Mouse (Mus musculus): ENCODE measurements around the gene Dnpep. TPM values are rescaled to one million over a fixed set of nuclear protein-coding genes. Genes with fewer than 3 reads are reported as not detected.

Gene Dnpep
- total and polyA plus RNA-seq, 2 experiments from 2014 or later, result 128 to 145 TPM

DNA sequence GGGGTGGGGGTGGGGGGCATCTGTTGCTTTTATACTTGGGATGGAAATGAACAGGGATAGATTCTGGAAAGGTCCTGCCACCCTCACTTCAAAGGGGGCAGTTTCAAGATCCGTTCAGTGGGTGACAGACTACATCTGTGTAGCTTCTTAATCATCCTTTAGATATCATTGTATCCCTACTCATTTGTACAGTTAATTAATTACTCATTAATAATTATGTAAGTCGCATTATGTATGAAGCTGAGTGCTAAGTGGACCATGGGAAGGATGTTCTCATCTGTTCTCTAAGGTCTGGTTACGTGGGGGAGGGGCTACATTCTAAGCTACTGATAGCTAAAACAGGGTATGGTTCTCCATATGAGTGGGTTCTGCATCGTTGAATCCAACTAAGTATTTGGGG, 946 bp upstream of the Dnpep start:
- no peaks in the 10 kb centered on the region for H3K9me3 ChIP-seq (ENCODE audit: low read length)
- 91% methylated on average over 4 of the region's 4 CpGs for WGBS
- no peak for TF ChIP-seq CTCF (IDR thresholded peaks at IDR 0.05)
- H3K4me2 ChIP-seq (ENCODE audit: low read depth, low read length, poor library complexity, severe bottlenecking), result no peak overlapping the region
- ATAC-seq (ENCODE audit: low FRiP score) (no peak), DNase-seq (ENCODE audit: low spot score) (no peak)
- H3K27ac ChIP-seq (ENCODE audit: low read depth, low read length), result no peak overlapping the region
- H3K4me3 ChIP-seq (ENCODE audit: low read depth, low read length), result no peak overlapping the region
- peaks cover 7% of the 10 kb centered on the region for H3K36me3 ChIP-seq (ENCODE audit: insufficient read depth, low read length)
- H3K4me1 ChIP-seq (ENCODE audit: insufficient read depth, low read length), result peaks cover 5% of the 10 kb centered on the region; the same call in 1 of the 2 replicates
- H3K27me3 ChIP-seq (ENCODE audit: insufficient read depth, low read length), result no peaks in the 10 kb centered on the region
- H3K9ac ChIP-seq (replicated peaks; ENCODE audit: low read length, poor library complexity, severe bottlenecking), result no peak overlapping the region

DNA sequence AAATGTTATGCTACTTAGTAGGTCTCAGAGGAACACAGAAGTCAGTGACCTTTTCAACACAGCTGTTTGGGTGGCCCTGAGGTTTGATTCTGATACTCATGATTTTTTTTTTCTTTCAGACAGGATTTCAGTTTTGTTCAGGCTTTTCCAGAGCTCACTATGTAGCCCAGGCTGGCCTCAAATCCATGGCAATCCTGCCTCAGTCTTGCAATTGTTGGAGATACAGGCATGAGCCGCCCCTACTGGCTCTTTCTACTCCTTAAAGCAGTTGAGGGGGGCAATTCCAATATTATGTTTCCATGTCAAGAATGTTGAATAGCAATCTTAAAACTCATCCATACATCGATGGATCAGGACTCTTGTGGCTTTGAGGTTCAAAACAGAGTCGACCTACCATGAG, 511 bp upstream of the Dnpep start:
- Histone ChIP-seq H3K9me3 (ENCODE audit: low read length) (no peaks in the 10 kb centered on the region), H3K27me3 (ENCODE audit: insufficient read depth, low read length) (no peaks in the 10 kb centered on the region), H3K4me3 (ENCODE audit: low read depth, low read length) (peak overlapping the region; percentile 70; the same call in 1 of the 2 replicates), H3K27ac (ENCODE audit: low read depth, low read length) (peak overlapping the region; percentile 55), H3K4me1 (ENCODE audit: insufficient read depth, low read length) (peaks cover 5% of the 10 kb centered on the region; the same call in 1 of the 2 replicates), H3K9ac (replicated peaks; ENCODE audit: low read length, poor library complexity, severe bottlenecking) (peak overlapping the region; percentile 19; the same call in 1 of the 2 replicates), H3K4me2 (ENCODE audit: low read depth, low read length, poor library complexity, severe bottlenecking) (peak overlapping the region; percentile 21; the same call in 1 of the 2 replicates), H3K36me3 (ENCODE audit: insufficient read depth, low read length) (peaks cover 12% of the 10 kb centered on the region)
- ATAC-seq (ENCODE audit: low FRiP score) (no peak), DNase-seq (ENCODE audit: low spot score) (no peak)
- 72% methylated on average over 3 of the region's 3 CpGs for WGBS
- no peak for TF ChIP-seq CTCF (IDR thresholded peaks at IDR 0.05)

DNA sequence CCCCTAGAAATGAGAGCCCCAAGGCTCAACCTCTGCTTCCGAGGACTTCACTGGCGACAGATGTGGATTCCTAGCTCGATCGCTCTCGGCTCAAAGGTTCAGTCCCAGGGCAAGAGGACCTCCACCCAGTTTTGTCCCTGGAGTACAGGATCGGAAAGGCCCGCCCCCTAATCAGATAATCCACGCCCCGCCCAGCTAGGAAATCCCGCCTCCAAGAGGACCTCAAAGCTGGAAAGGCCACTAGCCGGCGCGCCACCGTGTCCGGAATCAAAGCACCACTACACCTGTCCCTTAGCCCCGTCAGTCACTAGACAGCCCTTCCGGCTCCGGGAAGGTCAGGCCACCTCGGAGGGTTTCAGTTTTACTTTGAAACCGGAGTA, 939 bp downstream of the Dnpep start:
- TF ChIP-seq CTCF (IDR thresholded peaks at IDR 0.05), result peak; percentile 59
- DNase-seq (ENCODE audit: low spot score) (peak; percentile 80), ATAC-seq (ENCODE audit: low FRiP score) (no peak; the same call in 1 of the 2 replicates)
- H3K4me1 ChIP-seq (ENCODE audit: insufficient read depth, low read length), result peaks cover 5% of the 10 kb centered on the region; the same call in 1 of the 2 replicates
- peak overlapping the region; percentile 70 for H3K4me3 ChIP-seq (ENCODE audit: low read depth, low read length)
- peak overlapping the region; percentile 85 for H3K27ac ChIP-seq (ENCODE audit: low read depth, low read length)
- WGBS, result under 1% methylated on average over 20 of the region's 20 CpGs
- H3K9ac ChIP-seq (replicated peaks; ENCODE audit: low read length, poor library complexity, severe bottlenecking), result peak overlapping the region; percentile 70
- peaks cover 25% of the 10 kb centered on the region for H3K36me3 ChIP-seq (ENCODE audit: insufficient read depth, low read length)
- no peaks in the 10 kb centered on the region for H3K9me3 ChIP-seq (ENCODE audit: low read length)
- peak overlapping the region; percentile 87 for H3K4me2 ChIP-seq (ENCODE audit: low read depth, low read length, poor library complexity, severe bottlenecking)
- no peaks in the 10 kb centered on the region for H3K27me3 ChIP-seq (ENCODE audit: insufficient read depth, low read length)

DNA sequence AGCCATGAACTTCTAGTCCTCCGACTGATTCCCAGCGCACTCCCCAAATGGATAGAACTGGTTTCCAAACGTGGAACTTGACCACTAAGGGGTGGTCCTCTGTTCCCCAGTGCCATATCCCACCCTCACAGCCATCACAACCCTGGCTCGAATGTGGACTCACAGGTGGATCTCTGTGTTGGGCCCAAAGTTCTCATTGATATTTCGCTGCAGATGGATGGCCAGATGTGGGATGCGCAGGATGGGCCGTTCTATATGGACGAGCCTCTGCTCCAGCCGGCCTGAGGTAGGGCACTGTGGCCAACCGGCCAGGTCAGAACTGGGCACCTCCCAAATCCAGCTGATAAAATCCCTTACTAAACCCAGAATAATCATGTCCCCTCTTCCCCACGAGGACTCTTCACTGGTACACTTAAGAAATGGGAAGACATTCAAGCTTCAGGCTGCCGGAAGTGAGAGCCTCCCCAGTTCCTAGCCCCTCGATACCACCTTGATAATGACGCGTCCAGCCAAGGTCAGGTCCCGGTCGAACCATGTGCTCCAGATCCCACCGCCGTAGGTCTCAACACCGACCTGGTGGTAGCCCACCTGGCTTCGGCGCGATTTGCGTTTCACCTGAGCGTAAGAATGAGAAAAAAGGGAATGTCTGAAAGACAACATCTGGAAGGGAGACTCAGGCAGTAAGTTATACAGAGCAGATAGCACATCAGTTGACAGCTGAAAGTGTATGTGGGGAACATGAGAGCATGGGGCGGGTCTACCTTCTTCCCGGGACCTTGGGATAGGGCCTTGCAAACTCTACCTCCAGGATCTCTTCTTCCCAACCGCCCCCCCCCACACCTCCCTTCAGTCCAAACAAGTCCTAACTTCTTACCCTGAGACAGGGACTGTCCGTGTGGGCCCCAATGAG, 2.1 kb downstream of the Dnpep start:
- DNase-seq (ENCODE audit: low spot score) (no peak), ATAC-seq (ENCODE audit: low FRiP score) (no peak)
- H3K36me3 ChIP-seq (ENCODE audit: insufficient read depth, low read length), result peaks cover 36% of the 10 kb centered on the region
- peak overlapping the region; percentile 70 for H3K4me3 ChIP-seq (ENCODE audit: low read depth, low read length)
- no peaks in the 10 kb centered on the region for H3K27me3 ChIP-seq (ENCODE audit: insufficient read depth, low read length)
- no peak for TF ChIP-seq CTCF (IDR thresholded peaks at IDR 0.05)
- H3K4me1 ChIP-seq (ENCODE audit: insufficient read depth, low read length), result peaks cover 5% of the 10 kb centered on the region; the same call in 1 of the 2 replicates
- no peaks in the 10 kb centered on the region for H3K9me3 ChIP-seq (ENCODE audit: low read length)
- WGBS, result 87% methylated on average over 29 of the region's 29 CpGs
- H3K27ac ChIP-seq (ENCODE audit: low read depth, low read length), result no peak overlapping the region
- H3K9ac ChIP-seq (replicated peaks; ENCODE audit: low read length, poor library complexity, severe bottlenecking), result no peak overlapping the region
- peak overlapping the region; percentile 87 for H3K4me2 ChIP-seq (ENCODE audit: low read depth, low read length, poor library complexity, severe bottlenecking)

DNA sequence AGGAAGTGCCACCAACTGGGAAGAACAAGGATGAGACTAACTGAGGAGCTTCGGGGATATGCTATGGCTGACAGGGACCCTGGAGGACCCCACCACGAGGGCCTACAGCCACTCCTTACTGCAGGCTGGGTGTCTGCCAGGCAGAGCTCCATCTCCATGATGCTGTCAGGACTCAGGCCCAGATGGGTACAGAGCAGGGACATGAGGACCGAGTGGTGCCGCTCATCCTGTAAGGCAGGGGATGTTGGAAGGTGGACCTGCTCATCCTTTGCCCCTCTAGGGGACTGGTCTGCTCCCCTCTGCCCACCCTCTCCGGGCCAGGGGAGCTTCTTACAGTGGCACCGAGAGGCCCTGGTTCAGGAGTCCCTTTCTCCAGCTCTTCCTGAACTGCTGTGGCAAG, 2.8 kb downstream of the Dnpep start:
- TF ChIP-seq CTCF (IDR thresholded peaks at IDR 0.05), result no peak

DNA sequence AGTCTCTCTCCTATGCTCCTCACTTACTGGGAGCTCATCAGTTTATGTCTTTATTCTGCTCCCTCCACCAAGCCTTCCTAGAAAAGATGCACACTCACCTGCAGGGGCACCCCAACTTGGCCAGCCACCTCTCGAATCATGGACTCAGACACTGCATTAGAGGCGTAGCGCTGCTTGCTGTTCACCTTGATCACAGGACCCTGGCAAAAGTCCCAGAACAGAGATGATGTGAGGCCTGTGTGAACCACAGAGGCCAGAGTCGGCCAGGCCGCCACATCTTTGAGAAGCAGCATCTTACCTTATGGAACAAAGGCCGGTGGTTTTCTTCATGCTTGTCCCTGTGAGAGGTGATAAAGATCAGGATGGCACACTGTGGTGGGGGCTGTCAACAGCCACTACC, 6.1 kb downstream of the Dnpep start:
- H3K4me1 ChIP-seq (ENCODE audit: insufficient read depth, low read length), result peaks cover 5% of the 10 kb centered on the region; the same call in 1 of the 2 replicates
- no peak overlapping the region for H3K9ac ChIP-seq (replicated peaks; ENCODE audit: low read length, poor library complexity, severe bottlenecking)
- H3K27me3 ChIP-seq (ENCODE audit: insufficient read depth, low read length), result no peaks in the 10 kb centered on the region
- DNase-seq (ENCODE audit: low spot score) (no peak), ATAC-seq (ENCODE audit: low FRiP score) (no peak)
- no peak overlapping the region for H3K4me2 ChIP-seq (ENCODE audit: low read depth, low read length, poor library complexity, severe bottlenecking)
- no peaks in the 10 kb centered on the region for H3K9me3 ChIP-seq (ENCODE audit: low read length)
- 90% methylated on average over 6 of the region's 6 CpGs for WGBS
- H3K36me3 ChIP-seq (ENCODE audit: insufficient read depth, low read length), result peaks cover 69% of the 10 kb centered on the region
- H3K27ac ChIP-seq (ENCODE audit: low read depth, low read length), result no peak overlapping the region
- TF ChIP-seq CTCF (IDR thresholded peaks at IDR 0.05), result no peak
- no peak overlapping the region for H3K4me3 ChIP-seq (ENCODE audit: low read depth, low read length)

More for the DNA sequence above, 2.8 kb downstream of the Dnpep start:
- Histone ChIP-seq H3K27ac (ENCODE audit: low read depth, low read length) (no peak overlapping the region), H3K27me3 (ENCODE audit: insufficient read depth, low read length) (no peaks in the 10 kb centered on the region), H3K36me3 (ENCODE audit: insufficient read depth, low read length) (peaks cover 40% of the 10 kb centered on the region), H3K4me1 (ENCODE audit: insufficient read depth, low read length) (peaks cover 5% of the 10 kb centered on the region; the same call in 1 of the 2 replicates), H3K9ac (replicated peaks; ENCODE audit: low read length, poor library complexity, severe bottlenecking) (no peak overlapping the region), H3K9me3 (ENCODE audit: low read length) (no peaks in the 10 kb centered on the region), H3K4me2 (ENCODE audit: low read depth, low read length, poor library complexity, severe bottlenecking) (no peak overlapping the region), H3K4me3 (ENCODE audit: low read depth, low read length) (no peak overlapping the region)
- 87% methylated on average over 6 of the region's 6 CpGs for WGBS
- DNase-seq (ENCODE audit: low spot score), result no peak
- no peak for ATAC-seq (ENCODE audit: low FRiP score)

Measured in midbrain, postnatal 0 days (tissue).